Mouse (Mus musculus): ENCODE measurements around the gene Ssu72. TPM values are rescaled to one million over a fixed set of nuclear protein-coding genes. Genes with fewer than 3 reads are reported as not detected.
"Not testable (repeated sequence)": the region's sequence is repeated elsewhere in the genome, so short reads cannot be mapped to it uniquely, and the experiment has no call there.

The Ssu72 gene
- polyA plus RNA-seq, 1 experiment from 2014 or later, result 144 TPM

GRCm38 (mm10) chr4:155739741-155740636, 35.4 kb downstream of the Ssu72 start:
- peaks cover 66% of the 10 kb centered on the region for H3K36me3 ChIP-seq
- peaks cover 21% of the 10 kb centered on the region for H3K4me1 ChIP-seq
- no peak overlapping the region for H3K4me3 ChIP-seq
- H3K9ac ChIP-seq, result no peak overlapping the region
- no peaks in the 10 kb centered on the region for H3K27me3 ChIP-seq
- no peaks in the 10 kb centered on the region for H3K9me3 ChIP-seq (replicated peaks)
- no peak overlapping the region for H3K4me2 ChIP-seq (replicated peaks)
- WGBS, result 82% methylated on average over 37 of the region's 37 CpGs
- no peak for ATAC-seq (ENCODE audit: low FRiP score)
- no peak overlapping the region for H3K27ac ChIP-seq

GRCm38 (mm10) chr4:155740681-155741080, 36.1 kb downstream of the Ssu72 start:
- Histone ChIP-seq H3K36me3 (peaks cover 72% of the 10 kb centered on the region), H3K4me1 (peaks cover 17% of the 10 kb centered on the region)
- H3K27me3 ChIP-seq; H3K4me3 ChIP-seq; H3K4me2 ChIP-seq (replicated peaks); H3K9me3 ChIP-seq (replicated peaks); H3K27ac ChIP-seq; ATAC-seq (ENCODE audit: low FRiP score); H3K9ac ChIP-seq: not testable (repeated sequence)
- whole genome bisulfite sequencing, result 88% methylated on average over 10 of the region's 10 CpGs

- ATAC-seq (ENCODE audit: low FRiP score), result no peak
- peaks cover 79% of the 10 kb centered on the region for H3K36me3 ChIP-seq
- WGBS, result 94% methylated on average over 5 of the region's 5 CpGs
These were observed 38.1 kb downstream of the Ssu72 start for GRCm38 (mm10) chr4:155742684-155743083.

GRCm38 (mm10) chr4:155744474-155744873, 39.9 kb downstream of the Ssu72 start:
- H3K9me3 ChIP-seq (replicated peaks), result no peaks in the 10 kb centered on the region
- no peak for ATAC-seq (ENCODE audit: low FRiP score)
- H3K27ac ChIP-seq, result no peak overlapping the region
- peaks cover 92% of the 10 kb centered on the region for H3K36me3 ChIP-seq
- 94% methylated on average over 8 of the region's 8 CpGs for WGBS
- H3K27me3 ChIP-seq, result no peaks in the 10 kb centered on the region
- no peaks in the 10 kb centered on the region for H3K4me1 ChIP-seq
- H3K9ac ChIP-seq, result no peak overlapping the region
- H3K4me3 ChIP-seq, result no peak overlapping the region
- H3K4me2 ChIP-seq (replicated peaks), result no peak overlapping the region

More at GRCm38 (mm10) chr4:155742684-155743083, 38.1 kb downstream of the Ssu72 start:
- no peak overlapping the region for H3K9ac ChIP-seq
- H3K9me3 ChIP-seq (replicated peaks), result no peaks in the 10 kb centered on the region
- H3K4me2 ChIP-seq (replicated peaks), result no peak overlapping the region
- H3K4me3 ChIP-seq, result no peak overlapping the region
- no peak overlapping the region for H3K27ac ChIP-seq
- H3K27me3 ChIP-seq, result no peaks in the 10 kb centered on the region
- H3K4me1 ChIP-seq, result no peaks in the 10 kb centered on the region

- H3K4me3 ChIP-seq, result no peak overlapping the region
- ATAC-seq (ENCODE audit: low FRiP score), result no peak
- peaks cover 92% of the 10 kb centered on the region for H3K36me3 ChIP-seq
- no peaks in the 10 kb centered on the region for H3K27me3 ChIP-seq
- no peaks in the 10 kb centered on the region for H3K9me3 ChIP-seq (replicated peaks)
- WGBS, result 91% methylated on average over 5 of the region's 5 CpGs
- H3K9ac ChIP-seq, result no peak overlapping the region
- H3K4me1 ChIP-seq, result no peaks in the 10 kb centered on the region
- no peak overlapping the region for H3K27ac ChIP-seq
- no peak overlapping the region for H3K4me2 ChIP-seq (replicated peaks)
These were observed 40.5 kb downstream of the Ssu72 start for GRCm38 (mm10) chr4:155745136-155745535.

- Histone ChIP-seq H3K4me1 (no peaks in the 10 kb centered on the region), H3K9me3 (replicated peaks) (no peaks in the 10 kb centered on the region), H3K27me3 (no peaks in the 10 kb centered on the region), H3K36me3 (peaks cover 93% of the 10 kb centered on the region), H3K4me2 (replicated peaks) (no peak overlapping the region), H3K27ac (no peak overlapping the region), H3K9ac (no peak overlapping the region), H3K4me3 (no peak overlapping the region)
- ATAC-seq (ENCODE audit: low FRiP score), result no peak
- WGBS, result 88% methylated on average over 8 of the region's 8 CpGs
These were observed 41.5 kb downstream of the Ssu72 start for GRCm38 (mm10) chr4:155746036-155746548.

GRCm38 (mm10) chr4:155746575-155747490, 42.2 kb downstream of the Ssu72 start:
- H3K4me2 ChIP-seq (replicated peaks), result no peak overlapping the region
- no peak overlapping the region for H3K4me3 ChIP-seq
- H3K9me3 ChIP-seq (replicated peaks), result no peaks in the 10 kb centered on the region
- H3K27me3 ChIP-seq, result no peaks in the 10 kb centered on the region
- WGBS, result 90% methylated on average over 17 of the region's 17 CpGs
- no peak for ATAC-seq (ENCODE audit: low FRiP score)
- no peaks in the 10 kb centered on the region for H3K4me1 ChIP-seq
- no peak overlapping the region for H3K27ac ChIP-seq
- H3K36me3 ChIP-seq, result peaks cover 93% of the 10 kb centered on the region
- H3K9ac ChIP-seq, result no peak overlapping the region

GRCm38 (mm10) chr4:155757011-155757410, 52.4 kb downstream of the Ssu72 start:
- WGBS, result 91% methylated on average over 12 of the region's 12 CpGs
- H3K9me3 ChIP-seq (replicated peaks), result no peaks in the 10 kb centered on the region
- peaks cover 28% of the 10 kb centered on the region for H3K4me1 ChIP-seq
- no peak overlapping the region for H3K27ac ChIP-seq
- no peak overlapping the region for H3K9ac ChIP-seq
- no peak for ATAC-seq (ENCODE audit: low FRiP score)
- peaks cover 49% of the 10 kb centered on the region for H3K36me3 ChIP-seq
- no peaks in the 10 kb centered on the region for H3K27me3 ChIP-seq
- no peak overlapping the region for H3K4me2 ChIP-seq (replicated peaks)
- no peak overlapping the region for H3K4me3 ChIP-seq

GRCm38 (mm10) chr4:155759862-155760612, 55.4 kb downstream of the Ssu72 start:
- H3K4me3 ChIP-seq, result peak overlapping the region; percentile 76
- no peak for ATAC-seq (ENCODE audit: low FRiP score)
- 3% methylated on average over 10 of the region's 10 CpGs for WGBS
- H3K4me1 ChIP-seq, result peaks cover 29% of the 10 kb centered on the region
- H3K36me3 ChIP-seq, result peaks cover 21% of the 10 kb centered on the region
- no peaks in the 10 kb centered on the region for H3K27me3 ChIP-seq
- no peaks in the 10 kb centered on the region for H3K9me3 ChIP-seq (replicated peaks)
- H3K4me2 ChIP-seq (replicated peaks), result peak overlapping the region; percentile 96
- peak overlapping the region; percentile 81 for H3K9ac ChIP-seq
- no peak overlapping the region; the same call in 1 of the 2 replicates for H3K27ac ChIP-seq

GRCm38 (mm10) chr4:155760613-155761355, 56.2 kb downstream of the Ssu72 start, which contains the start of gene Atad3a:
TSS of gene Atad3a (minus strand) at chr4:155761093.
- ATAC-seq (ENCODE audit: low FRiP score), result peak; percentile 96
- peak within 1 kb of the TSS; percentile 83 for H3K9ac ChIP-seq
- under 1% methylated on average over 64 of the region's 68 CpGs for WGBS
- H3K4me1 ChIP-seq, result peaks cover 29% of the 10 kb centered on the region
- H3K4me3 ChIP-seq, result peak within 1 kb of the TSS; percentile 76
- H3K4me2 ChIP-seq (replicated peaks), result peak within 1 kb of the TSS; percentile 96
- H3K9me3 ChIP-seq (replicated peaks), result no peaks in the 10 kb centered on the region
- no peaks in the 10 kb centered on the region for H3K27me3 ChIP-seq
- peak within 1 kb of the TSS; percentile 30; the same call in 1 of the 2 replicates for H3K27ac ChIP-seq
- peaks cover 13% of the 10 kb centered on the region for H3K36me3 ChIP-seq
